Mouse (Mus musculus) kidney, adult 9 months (tissue): Measurements from ENCODE around the gene 4930402K13Rik.
"Not testable (repeated sequence)": the region's sequence is repeated elsewhere in the genome, so short reads cannot be mapped to it uniquely, and the experiment has no call there.

ENCODE experiments used
- DNase-seq: peaks from one replicate; pipeline ENCODE4 v3.0.0; 2022

Gene 4930402K13Rik

GRCm38 (mm10) chrX:9104262-9104661 is at the start of gene 4930402K13Rik:
Gene 4930402K13Rik (plus strand): TSS chrX:9104562.
- DNase-seq = no peak

GRCm38 (mm10) chrX:9060952-9061351 is 43.4 kb upstream of the 4930402K13Rik start:
- peak; percentile 82 for DNase-seq

GRCm38 (mm10) chrX:9062101-9062500 is 42.3 kb upstream of the 4930402K13Rik start:
- no peak for DNase-seq

- not testable (repeated sequence) for DNase-seq
Observed at GRCm38 (mm10) chrX:9062715-9063114, 41.6 kb upstream of the 4930402K13Rik start, which contains the start of gene Fthl17f. Gene Fthl17f (plus strand): TSS chrX:9063015.

- peak; percentile 85 for DNase-seq
Observed at GRCm38 (mm10) chrX:9077699-9078098, 26.7 kb upstream of the 4930402K13Rik start.

- not testable (repeated sequence) for DNase-seq
Observed at GRCm38 (mm10) chrX:9095066-9095465, 9.3 kb upstream of the 4930402K13Rik start.

GRCm38 (mm10) chrX:9110381-9110780 is 6.0 kb downstream of the 4930402K13Rik start:
- no peak for DNase-seq

- DNase-seq = no peak
Observed at GRCm38 (mm10) chrX:9124928-9125327, 20.6 kb downstream of the 4930402K13Rik start.

- peak; percentile 52 for DNase-seq
Observed at GRCm38 (mm10) chrX:9128317-9128831, 24.0 kb downstream of the 4930402K13Rik start.

GRCm38 (mm10) chrX:9139290-9139948 is 35.1 kb downstream of the 4930402K13Rik start:
- no peak for DNase-seq

GRCm38 (mm10) chrX:9142669-9143068 is 38.3 kb downstream of the 4930402K13Rik start:
- DNase-seq = no peak
